Mouse (Mus musculus): ENCODE measurements around the gene Capn9.

The Capn9 gene

DNA sequence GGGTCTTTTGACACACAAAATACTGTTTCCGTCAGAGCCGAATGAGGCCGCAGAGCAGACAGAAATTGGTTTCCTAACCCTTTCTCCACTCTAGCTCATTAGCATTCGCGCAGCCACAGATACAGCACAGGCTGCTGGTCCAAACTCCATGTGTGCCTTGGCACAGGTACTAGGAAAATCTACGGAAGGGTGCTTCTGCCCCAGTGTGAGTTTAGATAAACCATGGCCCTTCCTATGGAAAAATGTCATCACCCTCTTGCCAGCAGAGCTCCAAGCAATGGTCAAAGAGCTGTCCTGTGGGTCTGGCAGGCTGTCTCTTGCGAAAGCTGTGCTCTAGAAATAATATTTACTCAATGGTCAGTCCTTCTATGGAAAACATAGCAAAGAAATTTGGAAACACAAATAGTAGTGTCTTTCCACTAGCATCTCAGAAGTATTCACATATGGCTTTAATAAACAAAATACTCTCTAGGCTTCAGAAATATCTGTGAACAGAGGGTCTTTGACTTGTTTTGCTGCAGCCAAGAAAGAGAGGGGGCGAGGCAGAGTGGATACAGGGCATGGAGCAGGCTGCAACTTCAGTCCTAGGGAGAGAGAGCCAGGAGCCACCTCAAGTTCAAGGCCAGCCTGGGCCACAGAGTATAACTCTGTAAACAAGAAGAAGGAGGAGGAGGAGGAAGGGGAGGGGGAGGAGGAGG, 4.0 kb upstream of the Capn9 start:
- DNase-seq (ENCODE audit: low read depth, low spot score): peak; percentile 70

DNA sequence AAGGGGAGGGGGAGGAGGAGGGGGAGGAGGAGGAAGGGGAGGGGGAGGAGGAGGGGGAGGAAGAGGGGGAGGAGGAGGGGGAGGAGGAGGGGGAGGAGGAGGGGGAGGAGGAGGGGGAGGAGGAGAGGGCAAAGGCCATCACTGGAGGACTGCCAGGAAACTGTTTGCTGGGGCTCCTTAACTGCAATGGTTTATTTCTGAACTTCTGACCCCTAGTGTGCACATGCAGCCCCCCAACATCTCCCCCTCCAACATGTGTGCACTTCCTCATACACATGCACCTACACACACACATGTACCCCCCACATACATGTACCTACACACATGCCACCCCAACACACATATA, 3.5 kb upstream of the Capn9 start:
- no peak for DNase-seq (ENCODE audit: low read depth, low spot score)

DNA sequence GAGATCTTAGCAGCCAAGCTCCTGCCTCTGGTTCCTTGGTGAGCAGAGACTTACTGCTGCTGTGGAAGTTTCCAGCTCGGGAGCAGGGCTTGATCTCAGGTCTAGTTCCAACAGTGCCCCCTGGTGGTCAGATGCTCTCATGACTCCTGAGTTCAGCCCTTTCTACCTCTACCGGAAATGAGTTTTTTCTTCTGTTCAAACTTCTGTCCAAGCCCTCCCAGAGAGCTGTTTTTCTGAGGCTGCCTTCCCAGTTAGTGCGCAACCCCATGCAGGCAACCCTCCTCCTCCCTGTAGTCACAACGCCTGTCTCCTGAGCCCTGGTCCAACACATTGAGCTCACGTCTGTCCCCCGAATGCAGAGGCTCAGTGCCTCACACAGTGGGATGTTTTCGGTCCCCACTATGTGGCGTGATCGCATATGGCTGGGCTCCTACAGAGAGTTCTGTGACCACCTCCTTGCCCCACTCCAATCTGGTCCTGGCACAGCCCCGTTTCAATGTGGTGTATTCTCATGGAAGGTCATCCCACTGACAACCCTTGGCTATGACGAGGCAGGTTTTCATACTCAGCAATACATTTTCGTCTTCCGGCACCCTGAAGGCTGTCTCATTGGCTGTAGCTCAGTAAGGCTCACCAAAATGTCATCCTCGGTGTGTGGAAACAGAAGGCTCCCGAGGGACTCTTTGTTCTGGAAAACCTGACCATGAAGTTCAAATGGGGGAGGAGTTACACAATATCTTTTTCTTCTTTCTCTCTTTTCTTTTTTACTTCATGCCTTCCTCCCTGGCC, 2.2 kb upstream of the Capn9 start:
- DNase-seq (ENCODE audit: low read depth, low spot score): peak; percentile 98

GRCm38 (mm10) chr8:124576751-124577150, 840 bp downstream of the Capn9 start:
- no peak for DNase-seq (ENCODE audit: low read depth, low spot score)

GRCm38 (mm10) chr8:124585718-124586425, 10.0 kb downstream of the Capn9 start:
- DNase-seq (ENCODE audit: low read depth, low spot score): no peak

DNA sequence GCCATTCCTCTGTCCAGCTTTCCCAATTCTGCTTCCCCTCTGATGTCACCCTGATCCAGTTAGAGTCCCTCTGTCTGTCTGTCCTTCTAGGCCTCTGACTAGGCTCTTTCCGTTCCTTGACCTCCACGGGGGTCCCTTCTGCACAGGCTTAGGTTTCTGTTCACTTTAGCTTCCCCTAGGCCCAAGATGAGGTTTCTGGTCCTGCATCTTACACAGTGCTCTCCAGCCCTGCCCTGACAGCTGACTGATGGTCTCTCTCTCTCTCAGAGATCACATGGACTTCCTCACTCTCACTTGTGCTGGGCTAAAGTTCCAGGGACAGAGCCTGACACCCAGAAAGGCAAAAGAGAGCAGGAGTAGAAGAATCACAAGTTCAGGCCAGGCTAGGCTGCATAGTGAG, 10.6 kb downstream of the Capn9 start:
- no peak for DNase-seq (ENCODE audit: low read depth, low spot score)

GRCm38 (mm10) chr8:124589393-124589792, 13.5 kb downstream of the Capn9 start:
- no peak for DNase-seq (ENCODE audit: low read depth, low spot score)

- no peak for DNase-seq (ENCODE audit: low read depth, low spot score)
Observed at GRCm38 (mm10) chr8:124604066-124604465, 28.2 kb downstream of the Capn9 start.

- DNase-seq (ENCODE audit: low read depth, low spot score): peak; percentile 25
Observed at GRCm38 (mm10) chr8:124608239-124608971, 32.5 kb downstream of the Capn9 start.

GRCm38 (mm10) chr8:124608972-124609353, 33.1 kb downstream of the Capn9 start:
- DNase-seq (ENCODE audit: low read depth, low spot score): no peak

DNA sequence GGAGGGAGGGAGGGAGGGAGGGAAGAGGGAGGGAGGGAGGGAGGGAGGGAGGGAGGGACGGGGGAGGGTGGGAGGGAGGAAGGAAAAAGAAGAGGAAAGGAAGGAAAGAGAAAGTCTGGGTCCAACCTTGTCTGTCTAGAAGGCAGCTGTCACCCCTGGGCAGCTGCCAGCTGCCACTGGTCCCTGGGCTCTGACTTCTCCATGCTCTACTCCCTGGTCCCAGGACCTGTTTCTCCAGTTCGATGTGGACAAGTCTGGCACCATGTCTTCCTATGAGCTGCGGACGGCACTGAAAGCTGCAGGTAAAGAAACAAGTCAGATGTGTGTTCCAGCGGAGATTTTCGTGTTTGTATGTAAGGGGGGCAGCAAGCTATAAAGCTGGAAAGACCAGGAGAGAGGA, 38.4 kb downstream of the Capn9 start:
- no peak for DNase-seq (ENCODE audit: low read depth, low spot score)

GRCm38 (mm10) chr8:124617266-124617869, 41.5 kb downstream of the Capn9 start:
- peak; percentile 82 for DNase-seq (ENCODE audit: low read depth, low spot score)

DNA sequence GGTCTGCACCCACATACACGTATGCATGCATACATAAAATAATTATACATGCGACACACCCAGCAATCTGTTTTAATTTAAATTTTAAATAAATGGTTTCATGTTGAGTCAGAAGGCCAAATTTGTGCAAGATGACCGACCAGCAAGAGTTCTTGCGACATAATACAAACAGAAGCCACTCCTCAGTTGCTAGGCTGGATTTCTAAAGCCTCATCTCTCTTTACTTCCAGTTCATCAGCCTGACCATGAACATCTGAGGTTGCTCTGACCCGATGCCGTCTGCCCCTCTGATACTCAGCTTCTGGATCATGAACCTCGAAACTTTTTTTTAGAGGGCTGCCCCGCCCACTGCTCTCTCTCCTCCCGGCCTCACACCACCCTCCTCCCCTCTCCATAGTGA, 42.3 kb downstream of the Capn9 start:
- DNase-seq (ENCODE audit: low read depth, low spot score): peak; percentile 76

DNA sequence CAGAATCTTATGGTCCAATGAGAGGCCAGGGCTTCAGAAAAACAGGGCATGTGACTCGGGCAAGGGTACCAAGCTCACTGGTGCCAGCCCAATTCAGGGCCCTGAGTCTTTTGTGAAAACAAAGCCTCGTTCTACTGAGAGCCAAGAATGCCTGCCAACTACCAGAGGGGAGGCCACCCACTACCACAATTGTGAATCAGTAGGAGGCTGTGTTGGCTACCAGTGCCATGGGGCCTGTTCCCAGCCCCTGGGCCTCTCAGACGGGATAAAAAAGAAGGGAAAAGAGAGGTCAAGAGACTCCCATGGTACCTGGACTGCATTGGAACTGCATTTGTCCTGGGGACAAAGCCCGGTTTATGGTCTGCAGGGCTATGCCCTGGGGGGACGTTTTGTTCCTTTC, 45.3 kb downstream of the Capn9 start:
- DNase-seq (ENCODE audit: low read depth, low spot score): no peak

DNA sequence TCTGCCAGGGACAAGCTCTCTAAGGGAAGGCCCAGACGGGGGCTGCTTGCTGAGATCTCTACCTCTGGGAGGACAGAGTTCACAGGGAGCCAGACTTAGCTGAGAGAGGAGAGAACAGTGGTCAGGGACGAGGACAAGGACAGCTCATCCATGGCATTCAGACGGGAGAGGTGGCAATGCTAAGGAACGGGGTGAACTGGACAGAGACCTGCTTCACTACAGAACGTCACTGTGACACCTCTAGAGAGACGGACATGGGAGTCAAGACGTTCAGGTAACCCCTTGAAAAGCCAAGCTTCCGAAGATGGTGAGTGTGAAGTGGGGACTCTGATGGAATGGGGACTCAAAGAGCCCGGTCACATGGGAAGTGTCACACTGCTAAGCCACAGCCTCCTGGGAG, 50.3 kb downstream of the Capn9 start:
- DNase-seq (ENCODE audit: low read depth, low spot score): no peak

DNA sequence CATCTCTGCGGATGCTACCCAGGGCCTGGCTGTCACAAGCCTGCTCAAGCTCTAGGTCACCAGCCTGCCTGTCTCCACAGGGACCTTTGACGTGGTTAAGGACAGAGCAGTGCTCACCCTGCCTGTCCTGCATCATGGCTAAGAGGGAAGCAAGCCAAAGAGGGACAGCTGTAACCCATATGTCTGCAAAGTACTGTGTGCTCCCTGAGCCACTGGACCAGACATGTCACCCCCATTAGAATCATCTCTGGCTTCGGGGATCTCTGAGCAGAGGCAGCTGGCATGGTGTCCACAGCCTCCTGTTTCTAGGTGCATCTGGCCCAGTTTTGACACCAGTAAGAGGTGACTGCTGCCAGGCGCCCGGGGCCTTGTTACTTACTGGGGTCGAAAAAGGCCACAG, 54.6 kb downstream of the Capn9 start:
- DNase-seq (ENCODE audit: low read depth, low spot score): no peak

GRCm38 (mm10) chr8:124630891-124631290, 55.0 kb downstream of the Capn9 start:
- DNase-seq (ENCODE audit: low read depth, low spot score): no peak

GRCm38 (mm10) chr8:124631966-124632365, 56.1 kb downstream of the Capn9 start:
- peak; percentile 65 for DNase-seq (ENCODE audit: low read depth, low spot score)

DNA sequence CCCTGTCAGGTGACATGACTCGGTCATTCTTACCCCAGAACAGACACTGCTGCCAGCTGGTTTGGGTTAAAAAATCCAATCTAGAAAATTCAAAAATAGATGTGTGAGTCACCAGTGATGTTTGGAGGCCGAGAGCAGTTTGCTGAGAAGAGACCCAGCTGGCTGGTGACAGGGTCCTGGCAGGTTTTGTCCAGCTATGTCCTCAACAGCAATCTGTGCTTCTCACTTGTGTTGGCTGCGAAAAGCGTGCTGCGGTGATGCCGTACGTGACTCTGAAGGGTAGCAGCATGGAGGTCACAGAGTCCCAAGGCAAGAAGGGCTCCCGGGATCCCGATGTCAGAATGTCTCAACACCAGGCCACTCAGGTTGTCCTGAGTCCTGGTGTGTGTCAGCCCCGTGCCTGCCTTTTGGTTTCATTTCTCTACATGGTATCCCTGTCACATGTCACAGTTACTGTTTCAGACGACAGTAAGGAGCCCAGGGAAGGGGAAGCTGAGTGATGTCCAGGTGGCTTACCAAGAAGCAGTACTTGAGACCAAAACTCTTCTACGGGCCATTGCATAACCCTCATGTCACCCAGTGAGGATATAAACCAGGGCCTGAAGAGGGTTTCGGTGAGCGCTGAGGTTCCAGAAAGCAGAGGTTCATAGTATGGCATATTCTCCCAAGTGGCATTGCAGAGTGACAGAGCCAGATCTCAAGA, 57.2 kb downstream of the Capn9 start:
- DNase-seq (ENCODE audit: low read depth, low spot score): peak; percentile 85

DNA sequence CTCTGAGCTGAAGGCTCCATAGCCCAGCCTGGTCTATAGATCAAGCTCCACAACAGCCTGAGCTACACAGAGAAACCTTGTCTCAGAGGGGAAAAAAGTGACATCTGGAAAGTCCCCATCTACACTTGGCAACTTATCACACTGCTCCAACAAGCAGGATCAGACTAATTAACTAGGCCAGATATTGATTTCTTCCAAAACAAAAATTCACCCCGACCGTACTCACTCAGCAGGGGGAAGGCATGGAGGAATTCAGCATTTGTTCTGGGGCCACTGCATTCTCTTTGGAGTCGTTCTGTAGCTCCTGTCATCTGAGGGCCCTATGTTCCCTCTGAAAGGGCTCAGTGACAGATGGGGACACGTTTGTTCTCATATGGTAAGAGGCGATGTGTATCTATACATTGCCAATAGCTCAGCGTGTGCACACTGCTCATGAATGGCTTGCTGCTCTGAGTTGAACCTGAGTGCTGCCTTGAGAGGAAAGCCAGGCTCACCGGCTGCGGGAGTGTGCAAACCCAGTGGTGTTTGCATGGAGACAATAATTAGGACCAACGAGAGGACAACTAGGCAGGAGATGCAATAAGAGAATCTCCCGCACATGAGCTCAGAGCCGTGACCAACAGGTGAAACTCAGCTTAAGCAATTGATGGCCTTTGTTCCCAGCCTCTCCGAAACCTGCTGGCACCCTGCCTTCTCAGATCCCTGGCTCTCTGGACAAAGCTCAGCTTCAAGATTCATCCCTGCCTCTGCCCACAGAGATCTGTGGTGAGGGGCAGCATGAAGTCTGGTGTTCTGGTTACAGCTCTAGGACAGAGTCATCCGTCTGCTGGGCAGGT, 58.7 kb downstream of the Capn9 start:
- DNase-seq (ENCODE audit: low read depth, low spot score): no peak
